Mouse (Mus musculus) liver, embryonic 14.5 days (tissue): ENCODE results near the gene Pqbp1. TPM values are rescaled to one million over a fixed set of nuclear protein-coding genes. Genes with fewer than 3 reads are reported as not detected.

Experiments used
- ATAC-seq: fragments of 200-750 bp; cut with Nextera tagmentation; 2 replicates; pipeline ENCODE4 v1.8.0; 2017; ENCODE audit warnings: moderate number of reproducible peaks, mild to moderate bottlenecking, moderate library complexity; ENCODE audit not compliant: insufficient read depth
- DNase-seq, 3 experiments: peaks; one replicate each; pipeline ENCODE4 v3.0.0-alpha.2; 2012 to 2013; ENCODE audit warnings: low read depth in 3 of 3, low spot score in 3 of 3
- H3K27ac ChIP-seq: fragments of 300-500 bp; sonication (generic); 2 replicates; pipeline ENCODE4 v1.5.1; 2014; ENCODE audit warnings: moderate library complexity, mild to moderate bottlenecking, control low read depth, inconsistent platforms
- H3K27me3 ChIP-seq: fragments of 300-500 bp; sonication (generic); 2 replicates; pipeline ENCODE4 v1.6.1; 2014; ENCODE audit warnings: mild to moderate bottlenecking, low read length, moderate library complexity; ENCODE audit not compliant: control insufficient read depth, insufficient read depth
- H3K36me3 ChIP-seq: fragments of 300-500 bp; sonication (generic); replicated peaks from 2 replicates; pipeline ENCODE4 v1.6.1; 2014; ENCODE audit warnings: low read depth; ENCODE audit not compliant: control insufficient read depth, insufficient read depth
- H3K4me1 ChIP-seq, 2 experiments: fragments of 200-500 bp in 1 of 2; fragments of 300-500 bp in 1 of 2; sonication (generic) in 1 of 2; replicated peaks; 2 replicates each; pipeline ENCODE4 v1.6.1; 2012 to 2014; ENCODE audit warnings: antibody characterized with exemption in 1 of 2, inconsistent platforms in 1 of 2, low read length in 1 of 2; ENCODE audit not compliant: control insufficient read depth in 2 of 2, insufficient read depth in 2 of 2
- H3K4me2 ChIP-seq: fragments of 300-500 bp; sonication (generic); 2 replicates; pipeline ENCODE4 v1.6.1; 2014; ENCODE audit warnings: low read depth, mild to moderate bottlenecking, control low read depth, moderate library complexity
- H3K4me3 ChIP-seq, 2 experiments: fragments of 200-500 bp in 1 of 2; fragments of 300-500 bp in 1 of 2; sonication (generic) in 1 of 2; 2 replicates each; pipeline ENCODE4 v1.5.1; 2012 to 2014; ENCODE audit warnings: low read depth in 2 of 2, low read length in 2 of 2, mild to moderate bottlenecking in 2 of 2, control low read depth in 1 of 2, inconsistent platforms in 1 of 2, moderate library complexity in 1 of 2; ENCODE audit not compliant: insufficient read depth in 1 of 2
- H3K9ac ChIP-seq: fragments of 300-500 bp; sonication (generic); replicated peaks from 2 replicates; pipeline ENCODE4 v1.6.1; 2014; ENCODE audit warnings: mild to moderate bottlenecking, control low read depth, moderate library complexity
- H3K9me3 ChIP-seq: fragments of 300-500 bp; sonication (generic); 2 replicates; pipeline ENCODE4 v1.6.1; 2016; ENCODE audit warnings: low read length, mixed read lengths; ENCODE audit not compliant: control insufficient read depth
- CTCF ChIP-seq: IDR thresholded peaks from 2 replicates; pipeline ENCODE4 v1.5.1; 2016; ENCODE audit warnings: antibody characterized with exemption, low read depth, control low read depth
- EP300 ChIP-seq: IDR thresholded peaks from 2 replicates; pipeline ENCODE4 v1.6.1; 2016; ENCODE audit warnings: antibody characterized with exemption, low read depth
- WGBS: fragments of 180-500 bp; shearing (Covaris S2); extraction: QIAGEN DNeasy Blood & Tissue Kit; methylation state at CpG from one replicate; pipeline ENCODE4 v1.1.7; 2014; ENCODE audit not compliant: insufficient replicate concordance; 5-methylcytosine and 5-hydroxymethylcytosine counted together
- polyA plus RNA-seq, 2 experiments: library from polyadenylated mRNA; depleted of rRNA in 1 of 2; stranded (reverse) in 1 of 2; unstranded in 1 of 2; fragments of >200 nt; fragmentation: Nextera tagmentation in 1 of 2; extraction: Ambion mirVana in 1 of 2; gene quantifications; 2 replicates each; pipeline versions ENCODE4 v1.2.1 to v1.2.3; 2012 to 2014

Gene Pqbp1
- polyA plus RNA-seq, 2 experiments, result 28.4 to 41.4 TPM

GRCm38 (mm10) chrX:7854578-7854977 is 44.5 kb downstream of the Pqbp1 start:
- H3K4me2 ChIP-seq, result no peak overlapping the region
- peaks cover 16% of the 10 kb centered on the region for H3K36me3 ChIP-seq
- no peak for ATAC-seq
- peak; percentile 61 for TF ChIP-seq CTCF
- no peak for TF ChIP-seq EP300
- no peak for DNase-seq
- no peak overlapping the region for H3K4me3 ChIP-seq
- peaks cover 0 to 4% of the 10 kb centered on the region in 2 experiments; a peak in 3 of 4 replicates for H3K4me1 ChIP-seq
- WGBS, result 11% methylated on average over 2 of the region's 2 CpGs
- no peak overlapping the region for H3K9ac ChIP-seq
- no peak overlapping the region for H3K27ac ChIP-seq
- no peaks in the 10 kb centered on the region for H3K9me3 ChIP-seq
- H3K27me3 ChIP-seq, result no peaks in the 10 kb centered on the region

- Histone ChIP-seq H3K4me2 (no peak overlapping the region), H3K4me1 (0 out of 4 replicates have a peak, but pooled peaks cover 0 to 3% of the 10 kb centered on the region in 2 experiments), H3K27ac (no peak overlapping the region), H3K27me3 (no peaks in the 10 kb centered on the region), H3K4me3 (no peak overlapping the region), H3K9ac (no peak overlapping the region), H3K9me3 (no peaks in the 10 kb centered on the region), H3K36me3 (peaks cover 22% of the 10 kb centered on the region)
- no peak for ATAC-seq
- 94% methylated on average over 2 of the region's 2 CpGs for WGBS
- DNase-seq, result no peak
- TF ChIP-seq CTCF, result no peak
- TF ChIP-seq EP300, result no peak
Measured at GRCm38 (mm10) chrX:7847845-7848244, 51.2 kb downstream of the Pqbp1 start.

Other genes with a start within 250 kb of the Pqbp1 start
- 1.2 and 1.3 TPM in 2 replicates for gene Prickle3, start 242.0 kb downstream of the Pqbp1 start, polyA plus RNA-seq (2012; rRNA removed)
- gene Prickle3, start 242.0 kb downstream of the Pqbp1 start, polyA plus RNA-seq (2014; fragmentation: Nextera tagmentation; extraction: Ambion mirVana), result 0.34 and 1.0 TPM in 2 replicates
- 27.3 and 43.1 TPM in 2 replicates for gene Plp2, start 227.9 kb downstream of the Pqbp1 start, polyA plus RNA-seq (2012; rRNA removed)
- gene Plp2, start 227.9 kb downstream of the Pqbp1 start, polyA plus RNA-seq (2014; fragmentation: Nextera tagmentation; extraction: Ambion mirVana), result 29.0 and 31.0 TPM in 2 replicates
- 0.02 and 0.04 TPM in 2 replicates for gene Magix, start 218.0 kb downstream of the Pqbp1 start, polyA plus RNA-seq (2012; rRNA removed)
- gene Magix, start 218.0 kb downstream of the Pqbp1 start, polyA plus RNA-seq (2014; fragmentation: Nextera tagmentation; extraction: Ambion mirVana), result 0.20 TPM in 1 of 2 replicates, not detected in the other
- gene Gpkow, start 202.1 kb downstream of the Pqbp1 start, polyA plus RNA-seq (2012; rRNA removed), result 4.4 and 7.0 TPM in 2 replicates
- gene Gpkow, start 202.1 kb downstream of the Pqbp1 start, polyA plus RNA-seq (2014; fragmentation: Nextera tagmentation; extraction: Ambion mirVana), result 12.6 and 14.6 TPM in 2 replicates
- gene Wdr45, start 184.9 kb downstream of the Pqbp1 start, polyA plus RNA-seq (2012; rRNA removed), result 11.8 and 12.1 TPM in 2 replicates
- 7.5 and 10.0 TPM in 2 replicates for gene Wdr45, start 184.9 kb downstream of the Pqbp1 start, polyA plus RNA-seq (2014; fragmentation: Nextera tagmentation; extraction: Ambion mirVana)
- 0.09 and 0.18 TPM in 2 replicates for gene Gm45208, start 177.0 kb downstream of the Pqbp1 start, polyA plus RNA-seq (2012; rRNA removed)
- gene Gm45208, start 177.0 kb downstream of the Pqbp1 start, polyA plus RNA-seq (2014; fragmentation: Nextera tagmentation; extraction: Ambion mirVana), result not detected in 2 replicates
- gene Praf2, start 170.8 kb downstream of the Pqbp1 start, polyA plus RNA-seq (2012; rRNA removed), result 4.3 and 5.7 TPM in 2 replicates
- 4.0 and 6.6 TPM in 2 replicates for gene Praf2, start 170.8 kb downstream of the Pqbp1 start, polyA plus RNA-seq (2014; fragmentation: Nextera tagmentation; extraction: Ambion mirVana)
- 1.4 and 2.0 TPM in 2 replicates for gene Ccdc120, start 148.4 kb downstream of the Pqbp1 start, polyA plus RNA-seq (2012; rRNA removed)
- gene Ccdc120, start 148.4 kb downstream of the Pqbp1 start, polyA plus RNA-seq (2014; fragmentation: Nextera tagmentation; extraction: Ambion mirVana), result 1.5 and 2.3 TPM in 2 replicates
- 4.6 and 4.7 TPM in 2 replicates for gene Tfe3, start 136.7 kb downstream of the Pqbp1 start, polyA plus RNA-seq (2012; rRNA removed)
- gene Tfe3, start 136.7 kb downstream of the Pqbp1 start, polyA plus RNA-seq (2014; fragmentation: Nextera tagmentation; extraction: Ambion mirVana), result 5.7 and 7.3 TPM in 2 replicates
- gene Gripap1, start 109.5 kb downstream of the Pqbp1 start, polyA plus RNA-seq (2012; rRNA removed), result 23.3 and 31.3 TPM in 2 replicates
- gene Gripap1, start 109.5 kb downstream of the Pqbp1 start, polyA plus RNA-seq (2014; fragmentation: Nextera tagmentation; extraction: Ambion mirVana), result 17.7 and 19.7 TPM in 2 replicates
- gene Kcnd1, start 77.0 kb downstream of the Pqbp1 start, polyA plus RNA-seq (2012; rRNA removed), result 0.37 and 0.43 TPM in 2 replicates
- 0.19 TPM in 2 replicates for gene Kcnd1, start 77.0 kb downstream of the Pqbp1 start, polyA plus RNA-seq (2014; fragmentation: Nextera tagmentation; extraction: Ambion mirVana)
- gene Otud5, start 57.9 kb downstream of the Pqbp1 start, polyA plus RNA-seq (2012; rRNA removed), result 30.0 and 30.4 TPM in 2 replicates
- 26.9 and 28.8 TPM in 2 replicates for gene Otud5, start 57.9 kb downstream of the Pqbp1 start, polyA plus RNA-seq (2014; fragmentation: Nextera tagmentation; extraction: Ambion mirVana)
- 2.8 and 2.9 TPM in 2 replicates for gene Pim2, start 21.0 kb downstream of the Pqbp1 start, polyA plus RNA-seq (2012; rRNA removed)
- 2.3 and 2.4 TPM in 2 replicates for gene Pim2, start 21.0 kb downstream of the Pqbp1 start, polyA plus RNA-seq (2014; fragmentation: Nextera tagmentation; extraction: Ambion mirVana)
- gene Slc35a2, start 15.2 kb downstream of the Pqbp1 start, polyA plus RNA-seq (2012; rRNA removed), result 13.1 and 13.6 TPM in 2 replicates
- gene Slc35a2, start 15.2 kb downstream of the Pqbp1 start, polyA plus RNA-seq (2014; fragmentation: Nextera tagmentation; extraction: Ambion mirVana), result 6.6 and 6.7 TPM in 2 replicates
- 18.2 and 18.6 TPM in 2 replicates for gene Timm17b, start 88 bp upstream of the Pqbp1 start, polyA plus RNA-seq (2012; rRNA removed)
- gene Timm17b, start 88 bp upstream of the Pqbp1 start, polyA plus RNA-seq (2014; fragmentation: Nextera tagmentation; extraction: Ambion mirVana), result 105 and 109 TPM in 2 replicates
- gene Gm10491, start 8.6 kb upstream of the Pqbp1 start, polyA plus RNA-seq (2012; rRNA removed), result not detected in 2 replicates
- not detected in 2 replicates for gene Gm10491, start 8.6 kb upstream of the Pqbp1 start, polyA plus RNA-seq (2014; fragmentation: Nextera tagmentation; extraction: Ambion mirVana)
- gene Gm10490, start 10.3 kb upstream of the Pqbp1 start, polyA plus RNA-seq (2012; rRNA removed), result not detected in 2 replicates
- not detected in 2 replicates for gene Gm10490, start 10.3 kb upstream of the Pqbp1 start, polyA plus RNA-seq (2014; fragmentation: Nextera tagmentation; extraction: Ambion mirVana)
- 0.19 TPM in 1 of 2 replicates, not detected in the other for gene Pcsk1n, start 20.6 kb upstream of the Pqbp1 start, polyA plus RNA-seq (2012; rRNA removed)
- 0.08 TPM in 1 of 2 replicates, not detected in the other for gene Pcsk1n, start 20.6 kb upstream of the Pqbp1 start, polyA plus RNA-seq (2014; fragmentation: Nextera tagmentation; extraction: Ambion mirVana)
- gene Eras, start 29.3 kb upstream of the Pqbp1 start, polyA plus RNA-seq (2012; rRNA removed), result 0.05 TPM in 1 of 2 replicates, not detected in the other
- not detected in 2 replicates for gene Eras, start 29.3 kb upstream of the Pqbp1 start, polyA plus RNA-seq (2014; fragmentation: Nextera tagmentation; extraction: Ambion mirVana)
- 10.8 and 11.9 TPM in 2 replicates for gene Hdac6, start 48.6 kb upstream of the Pqbp1 start, polyA plus RNA-seq (2012; rRNA removed)
- gene Hdac6, start 48.6 kb upstream of the Pqbp1 start, polyA plus RNA-seq (2014; fragmentation: Nextera tagmentation; extraction: Ambion mirVana), result 7.9 and 8.8 TPM in 2 replicates
- gene Gata1, start 78.8 kb upstream of the Pqbp1 start, polyA plus RNA-seq (2012; rRNA removed), result 112 and 113 TPM in 2 replicates
- 105 and 126 TPM in 2 replicates for gene Gata1, start 78.8 kb upstream of the Pqbp1 start, polyA plus RNA-seq (2014; fragmentation: Nextera tagmentation; extraction: Ambion mirVana)
- not detected in 2 replicates for gene Glod5, start 119.2 kb upstream of the Pqbp1 start, polyA plus RNA-seq (2012; rRNA removed)
- gene Glod5, start 119.2 kb upstream of the Pqbp1 start, polyA plus RNA-seq (2014; fragmentation: Nextera tagmentation; extraction: Ambion mirVana), result not detected in 2 replicates
- 24.6 and 31.3 TPM in 2 replicates for gene Suv39h1, start 175.5 kb upstream of the Pqbp1 start, polyA plus RNA-seq (2012; rRNA removed)
- gene Suv39h1, start 175.5 kb upstream of the Pqbp1 start, polyA plus RNA-seq (2014; fragmentation: Nextera tagmentation; extraction: Ambion mirVana), result 28.4 and 34.8 TPM in 2 replicates
- gene Was, start 191.2 kb upstream of the Pqbp1 start, polyA plus RNA-seq (2012; rRNA removed), result 8.2 and 10.0 TPM in 2 replicates
- gene Was, start 191.2 kb upstream of the Pqbp1 start, polyA plus RNA-seq (2014; fragmentation: Nextera tagmentation; extraction: Ambion mirVana), result 2.7 and 3.5 TPM in 2 replicates
- gene Wdr13, start 233.6 kb upstream of the Pqbp1 start, polyA plus RNA-seq (2012; rRNA removed), result 14.3 and 14.5 TPM in 2 replicates
- 3.7 and 4.4 TPM in 2 replicates for gene Wdr13, start 233.6 kb upstream of the Pqbp1 start, polyA plus RNA-seq (2014; fragmentation: Nextera tagmentation; extraction: Ambion mirVana)
- gene Rbm3, start 246.6 kb upstream of the Pqbp1 start, polyA plus RNA-seq (2012; rRNA removed), result 135 and 224 TPM in 2 replicates
- 317 and 352 TPM in 2 replicates for gene Rbm3, start 246.6 kb upstream of the Pqbp1 start, polyA plus RNA-seq (2014; fragmentation: Nextera tagmentation; extraction: Ambion mirVana)